Mouse (Mus musculus): ENCODE data around the gene Sla2.

Gene Sla2

GRCm38 (mm10) chr2:156864481-156864880, 22.5 kb downstream of the Sla2 start:
- no peak for DNase-seq

GRCm38 (mm10) chr2:156863487-156864160, 23.4 kb downstream of the Sla2 start:
- DNase-seq = peak; percentile 71 to 79

- DNase-seq = peak; percentile 97 to 99
Observed at GRCm38 (mm10) chr2:156862772-156863486, 24.1 kb downstream of the Sla2 start, which contains the start of gene Rab5if. Gene Rab5if (plus strand): TSS chr2:156863128.

GRCm38 (mm10) chr2:156862041-156862717, 24.8 kb downstream of the Sla2 start:
- DNase-seq = peak; percentile 51 to 72

- DNase-seq = no peak
Observed at GRCm38 (mm10) chr2:156858671-156859070, 28.3 kb downstream of the Sla2 start.

- no peak for DNase-seq
Observed at GRCm38 (mm10) chr2:156857835-156858234, 29.2 kb downstream of the Sla2 start, which contains the start of gene 4930518I15Rik. Gene 4930518I15Rik (minus strand): TSS chr2:156857946.

- DNase-seq = no peak
Observed at GRCm38 (mm10) chr2:156857385-156857791, 29.6 kb downstream of the Sla2 start.

GRCm38 (mm10) chr2:156856311-156856710, 30.7 kb downstream of the Sla2 start:
- no peak for DNase-seq

GRCm38 (mm10) chr2:156853999-156854771, 32.8 kb downstream of the Sla2 start:
- peak; percentile 56 to 68 for DNase-seq

- DNase-seq = peak; percentile 7 to 24
Observed at GRCm38 (mm10) chr2:156853584-156853983, 33.4 kb downstream of the Sla2 start.

GRCm38 (mm10) chr2:156850505-156850904, 36.5 kb downstream of the Sla2 start:
- no peak for DNase-seq

- no peak for DNase-seq
Observed at GRCm38 (mm10) chr2:156848526-156849182, 38.3 kb downstream of the Sla2 start.

- no peak for DNase-seq
Observed at GRCm38 (mm10) chr2:156847653-156848052, 39.3 kb downstream of the Sla2 start.

- DNase-seq = no peak
Observed at GRCm38 (mm10) chr2:156844715-156845114, 42.3 kb downstream of the Sla2 start.

GRCm38 (mm10) chr2:156843331-156843730, 43.7 kb downstream of the Sla2 start:
- no peak for DNase-seq

- no peak for DNase-seq
Observed at GRCm38 (mm10) chr2:156842711-156843110, 44.3 kb downstream of the Sla2 start.

GRCm38 (mm10) chr2:156841841-156842706, 44.9 kb downstream of the Sla2 start:
- DNase-seq = peak; percentile 36 to 64

- DNase-seq = peak; percentile 52 to 70
Observed at GRCm38 (mm10) chr2:156841028-156841840, 45.8 kb downstream of the Sla2 start.

- DNase-seq = peak in 1 of 2 experiments; percentile 44
Observed at GRCm38 (mm10) chr2:156840301-156841027, 46.5 kb downstream of the Sla2 start.

Data from kidney, postnatal 36 days (tissue).